In the genomic region with DNA sequence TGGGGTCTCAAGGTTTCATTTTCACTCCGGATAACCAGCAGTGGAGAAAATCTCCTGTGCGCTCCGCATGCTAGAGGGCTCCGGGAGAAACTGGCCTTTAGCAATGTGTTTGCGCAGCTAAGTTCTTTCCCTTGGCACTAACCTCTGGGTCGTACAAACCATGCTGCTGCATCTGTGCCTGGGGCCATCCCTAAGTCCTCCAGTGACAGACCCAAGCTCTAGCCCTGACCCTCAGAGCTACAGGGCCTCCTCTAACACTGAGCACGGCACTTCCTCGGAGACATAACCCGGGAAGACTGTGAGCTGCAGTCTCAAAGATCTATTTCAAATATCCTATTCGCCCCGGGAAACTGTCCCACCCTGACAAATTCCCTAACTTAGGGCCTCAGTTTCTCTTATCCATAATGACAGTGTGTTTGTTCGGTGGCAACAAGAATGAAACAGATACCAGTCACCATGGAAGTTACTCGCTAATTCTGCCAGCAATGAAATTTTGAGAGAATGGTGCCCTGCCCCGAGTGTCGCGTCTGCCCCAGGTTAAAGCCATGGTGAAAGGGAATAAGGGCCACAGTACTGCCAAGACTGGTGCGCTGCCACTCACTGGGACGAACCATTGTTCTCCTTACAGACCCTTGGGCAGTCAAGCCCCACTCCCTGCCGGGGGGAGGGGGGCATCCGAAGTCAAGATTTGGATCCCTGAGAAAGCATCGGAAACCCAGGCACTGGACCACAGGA, we compare ENCODE assay signal across 10 mouse cellular contexts. TPM values are rescaled to one million over a fixed set of nuclear protein-coding genes. Genes with fewer than 3 reads are reported as not detected.
DNase-seq lines count a peak whose midpoint lies in the region; ATAC-seq and TF ChIP-seq lines count a peak whose summit lies in the region.
"Had no signal": no experiment of that assay in that cellular context is flagged by ENCODE, and none has a peak within 500 bp of the region (broad histone marks: within the 10 kb centered on the region; RNA-seq: fewer than 3 reads in every experiment).

No protein-coding gene starts in this region.

- no peaks in the 10 kb centered on the region for H3K9me3 ChIP-seq in heart, embryonic 10.5 days
- no peaks in the 10 kb centered on the region for H3K9me3 ChIP-seq in E14TG2a.4 (ENCODE audit: low read length)
- no peaks in the 10 kb centered on the region for H3K9me3 ChIP-seq in midbrain, embryonic 11.5 days (ENCODE audit: control insufficient read depth, low read length)

- no peak overlapping the region for H3K27ac ChIP-seq in heart, embryonic 10.5 days
- H3K27ac ChIP-seq in midbrain, embryonic 11.5 days (ENCODE audit: low read depth, low read length), result no peak overlapping the region

- DNase-seq in heart, embryonic 10.5 days (ENCODE audit: low spot score), result no peak
- no peak for DNase-seq in heart, adult 9 months (ENCODE audit: low spot score in 2 of 2)
- DNase-seq in forelimb bud, embryonic 11.5 days (ENCODE audit: low read depth, low spot score), result peak; percentile 13
- peak; percentile 96 for DNase-seq in midbrain, embryonic 11.5 days (ENCODE audit: low spot score, missing footprints)
- DNase-seq in gastrocnemius, postnatal 10 days, result no peak
- no peak for DNase-seq in frontal cortex, postnatal 36 days (ENCODE audit: low spot score in 2 of 2)
- DNase-seq in kidney, adult 18-20 months, result no peak
- DNase-seq: cerebellum, adult 11 months; gastrocnemius, postnatal 25 days had no signal

- no peak for TF ChIP-seq CTCF in E14TG2a.4 (conservative IDR thresholded peaks at IDR 0.05; ENCODE audit: low read length)

- WGBS in heart, embryonic 10.5 days, result 2% methylated on average over 21 of the region's 21 CpGs
- 2% methylated on average over 21 of the region's 21 CpGs for WGBS in midbrain, embryonic 11.5 days

- no peak for ATAC-seq in midbrain, embryonic 11.5 days (ENCODE audit: low FRiP score)

- H3K36me3 ChIP-seq in heart, embryonic 10.5 days, result no peaks in the 10 kb centered on the region
- no peaks in the 10 kb centered on the region for H3K36me3 ChIP-seq in E14TG2a.4 (ENCODE audit: insufficient read depth, low read length)
- H3K36me3 ChIP-seq in midbrain, embryonic 11.5 days (ENCODE audit: control insufficient read depth, insufficient read depth, low read length), result no peaks in the 10 kb centered on the region

- peak overlapping the region; percentile 26 for H3K4me2 ChIP-seq in midbrain, embryonic 11.5 days

- H3K4me1 ChIP-seq in heart, embryonic 10.5 days, result peaks cover 18% of the 10 kb centered on the region
- H3K4me1 ChIP-seq in E14TG2a.4 (replicated peaks; ENCODE audit: low read depth, low read length), result peaks cover 30% of the 10 kb centered on the region
- H3K4me1 ChIP-seq in midbrain, embryonic 11.5 days (ENCODE audit: control insufficient read depth, insufficient read depth, low read length), result peaks cover 2% of the 10 kb centered on the region

- H3K4me3 ChIP-seq in heart, embryonic 10.5 days, result peak overlapping the region; percentile 49
- peak overlapping the region; percentile 21; the same call in 1 of the 2 replicates for H3K4me3 ChIP-seq in E14TG2a.4 (replicated peaks; ENCODE audit: low read length)
- H3K4me3 ChIP-seq in midbrain, embryonic 11.5 days (ENCODE audit: low read depth, low read length), result no peak overlapping the region

- peaks cover 98% of the 10 kb centered on the region for H3K27me3 ChIP-seq in heart, embryonic 10.5 days (ENCODE audit: insufficient read depth, poor library complexity, severe bottlenecking)
- peaks cover 89% of the 10 kb centered on the region for H3K27me3 ChIP-seq in E14TG2a.4 (ENCODE audit: insufficient read depth, low read length)
- H3K27me3 ChIP-seq in midbrain, embryonic 11.5 days (ENCODE audit: control insufficient read depth, insufficient read depth, low read length), result peaks cover 71% of the 10 kb centered on the region

- H3K9ac ChIP-seq in midbrain, embryonic 11.5 days (ENCODE audit: low read length), result no peak overlapping the region

RNA-seq across cellular contexts. Expression of a gene that starts 7.8 kb away (rescaled TPM):
- polyA plus RNA-seq in heart, embryonic 10.5 days (2016; fragmentation: Nextera tagmentation; extraction: Ambion mirVana), result 0.32 and 1.7 TPM in 2 replicates
- 5.6 and 6.7 TPM in 2 replicates for polyA plus RNA-seq in midbrain, embryonic 11.5 days (2014; fragmentation: Nextera tagmentation; extraction: Ambion mirVana)
- 10 to 100 TPM; 13.0 to 13.7 TPM for total RNA-seq in gastrocnemius, postnatal 10 days (2021)

Comparison
In these comparisons a context has a peak if more than half of its experiments do, and no peak if none do; other contexts are left out.
1. DNase-seq: peak in forelimb bud, embryonic 11.5 days (single experiment) and midbrain, embryonic 11.5 days (single experiment); none in heart, embryonic 10.5 days (single experiment), heart, adult 9 months (0 of 2), gastrocnemius, postnatal 10 days (single experiment), frontal cortex, postnatal 36 days (0 of 2) and kidney, adult 18-20 months (single experiment).